Mouse (Mus musculus) embryonic facial prominence, embryonic 12.5 days (tissue): ENCODE results near the gene Klf5. TPM values are rescaled to one million over a fixed set of nuclear protein-coding genes. Genes with fewer than 3 reads are reported as not detected.

Experiments used
- ATAC-seq: fragments of 200-750 bp; cut with Nextera tagmentation; 2 replicates; pipeline ENCODE4 v1.8.0; 2017; ENCODE audit not compliant: insufficient number of reproducible peaks, insufficient read depth, low FRiP score, low TSS enrichment
- H3K27ac ChIP-seq: fragments of 300-500 bp; sonication (generic); 2 replicates; pipeline ENCODE4 v1.5.1; 2016; ENCODE audit warnings: mild to moderate bottlenecking
- H3K27me3 ChIP-seq: fragments of 300-500 bp; sonication (generic); 2 replicates; pipeline ENCODE4 v1.6.1; 2016; ENCODE audit warnings: mild to moderate bottlenecking, moderate library complexity
- H3K36me3 ChIP-seq: fragments of 300-500 bp; sonication (generic); 2 replicates; pipeline ENCODE4 v1.6.1; 2016; ENCODE audit warnings: mild to moderate bottlenecking
- H3K4me1 ChIP-seq: fragments of 300-500 bp; sonication (generic); 2 replicates; pipeline ENCODE4 v1.6.1; 2016
- H3K4me2 ChIP-seq: fragments of 300-500 bp; sonication (generic); replicated peaks from 2 replicates; pipeline ENCODE4 v1.6.1; 2016; ENCODE audit warnings: mild to moderate bottlenecking, moderate library complexity
- H3K4me3 ChIP-seq: fragments of 300-500 bp; sonication (generic); 2 replicates; pipeline ENCODE4 v1.5.1; 2016; ENCODE audit warnings: mild to moderate bottlenecking
- H3K9ac ChIP-seq: fragments of 300-500 bp; sonication (generic); 2 replicates; pipeline ENCODE4 v1.6.1; 2016; ENCODE audit warnings: mild to moderate bottlenecking, moderate library complexity
- H3K9me3 ChIP-seq: fragments of 300-500 bp; sonication (generic); 2 replicates; pipeline ENCODE4 v1.6.1; 2016; ENCODE audit warnings: mild to moderate bottlenecking, moderate library complexity
- WGBS: fragments of 180-500 bp; shearing (Covaris S2); methylation state at CpG from one replicate; pipeline ENCODE4 v1.1.7; 2016; 5-methylcytosine and 5-hydroxymethylcytosine counted together
- polyA plus RNA-seq: library from polyadenylated mRNA; unstranded; fragments of >200 nt; fragmentation: Nextera tagmentation; extraction: Ambion mirVana; gene quantifications from 2 replicates; pipeline ENCODE4 v1.2.1, GENCODE M21; 2016

The Klf5 gene
- polyA plus RNA-seq, result 8.6 and 9.0 TPM in 2 replicates

DNA sequence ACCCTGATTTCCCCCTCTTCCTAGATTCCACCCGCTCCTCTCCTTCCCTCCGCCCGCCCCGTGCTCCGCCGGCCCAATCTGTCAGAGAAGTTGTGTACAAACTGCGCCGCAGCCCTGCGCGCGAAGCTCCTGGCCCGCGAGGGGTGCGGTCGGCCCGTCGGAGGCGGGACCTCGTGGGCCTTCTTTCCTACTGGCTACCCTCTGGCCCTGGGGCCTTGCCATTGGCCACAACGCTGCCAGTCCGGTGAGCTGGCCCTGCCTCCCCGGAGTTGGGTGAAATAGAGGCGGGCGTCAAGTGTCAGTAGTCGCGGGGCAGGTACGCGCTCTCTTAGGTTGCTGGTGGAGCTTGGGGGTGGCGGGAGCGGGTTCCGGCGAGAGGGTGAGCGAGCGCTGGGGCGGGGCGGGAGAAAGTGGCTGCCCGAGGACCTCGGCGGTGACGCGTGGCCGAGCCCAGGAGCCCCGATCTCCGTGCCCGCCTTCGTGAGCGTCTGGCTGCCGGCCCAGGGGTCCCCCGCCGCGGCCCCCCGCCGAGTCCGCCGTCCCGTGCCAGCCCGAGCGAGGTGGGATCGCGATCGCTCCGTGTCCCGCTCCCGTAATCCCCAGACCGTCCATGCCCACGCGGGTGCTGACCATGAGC is at the start of gene Klf5:
Gene Klf5 (plus strand): TSS at position 307 of the 637 bp plus-strand sequence.
- Histone ChIP-seq H3K27me3 (0 out of 2 replicates have a peak, but pooled peaks cover 18% of the 10 kb centered on the region), H3K36me3 (peaks cover 5% of the 10 kb centered on the region; the same call in 1 of the 2 replicates), H3K4me2 (peak within 1 kb of the TSS; percentile 97), H3K4me3 (peak within 1 kb of the TSS; percentile 67), H3K9me3 (no peaks in the 10 kb centered on the region), H3K4me1 (peaks cover 8% of the 10 kb centered on the region; the same call in 1 of the 2 replicates), H3K9ac (peak within 1 kb of the TSS; percentile 60), H3K27ac (peak within 1 kb of the TSS; percentile 57; the same call in 1 of the 2 replicates)
- WGBS, result under 1% methylated on average over 58 of the region's 67 CpGs
- ATAC-seq, result peak; percentile 96

GRCm38 (mm10) chr14:99262026-99262425 is 36.5 kb upstream of the Klf5 start:
- no peak overlapping the region for H3K4me3 ChIP-seq
- no peak overlapping the region for H3K4me2 ChIP-seq
- no peaks in the 10 kb centered on the region for H3K9me3 ChIP-seq
- WGBS, result 92% methylated on average over 12 of the region's 12 CpGs
- no peaks in the 10 kb centered on the region for H3K4me1 ChIP-seq
- no peaks in the 10 kb centered on the region for H3K27me3 ChIP-seq
- no peak overlapping the region for H3K9ac ChIP-seq
- no peak for ATAC-seq
- H3K27ac ChIP-seq, result no peak overlapping the region
- H3K36me3 ChIP-seq, result no peaks in the 10 kb centered on the region

DNA sequence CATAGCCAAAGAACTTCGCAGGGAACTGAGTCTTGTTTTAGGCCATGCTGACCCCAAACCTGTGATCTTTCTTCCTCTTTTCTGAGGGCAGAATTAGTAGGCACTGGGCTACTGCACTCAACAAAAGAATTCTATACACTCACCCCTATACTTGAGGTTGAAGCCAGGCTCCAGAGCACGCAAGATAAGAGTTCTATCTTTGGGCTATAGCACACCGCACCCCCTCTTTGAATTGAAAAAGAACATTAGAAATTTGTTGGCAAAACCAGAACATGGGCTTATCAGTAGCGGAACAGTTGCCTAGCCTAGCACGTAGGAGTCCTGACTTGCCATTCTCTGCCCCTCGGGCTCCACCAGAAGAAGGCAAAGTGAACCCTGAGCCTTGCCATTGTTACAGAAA is 34.7 kb upstream of the Klf5 start:
- no peak overlapping the region for H3K4me2 ChIP-seq

DNA sequence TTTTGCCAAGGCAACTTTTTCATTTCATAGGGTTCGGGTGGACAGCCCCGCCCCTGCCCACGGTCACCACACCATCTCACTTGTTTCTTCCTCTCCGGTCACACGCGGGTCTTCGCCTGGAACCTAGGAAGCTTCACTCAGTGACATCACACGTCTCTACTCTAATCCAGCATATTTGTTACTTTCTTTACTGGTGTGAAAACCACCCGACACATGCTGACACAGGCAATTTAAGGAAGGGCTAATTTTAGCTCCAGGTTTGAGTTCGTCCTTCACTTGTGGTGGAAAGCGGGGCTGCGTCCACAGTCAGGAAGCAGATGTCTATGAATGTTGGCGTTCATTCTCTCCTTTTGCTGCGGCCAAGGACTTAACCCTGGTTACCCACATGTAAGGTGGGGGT is 32.7 kb upstream of the Klf5 start:
- H3K27ac ChIP-seq, result no peak overlapping the region
- no peaks in the 10 kb centered on the region for H3K9me3 ChIP-seq
- no peak overlapping the region for H3K4me2 ChIP-seq
- H3K4me3 ChIP-seq, result no peak overlapping the region
- 92% methylated on average over 14 of the region's 14 CpGs for WGBS
- no peaks in the 10 kb centered on the region for H3K27me3 ChIP-seq
- no peaks in the 10 kb centered on the region for H3K36me3 ChIP-seq
- no peaks in the 10 kb centered on the region for H3K4me1 ChIP-seq
- H3K9ac ChIP-seq, result no peak overlapping the region
- no peak for ATAC-seq

More for the DNA sequence above, 34.7 kb upstream of the Klf5 start:
- 93% methylated on average over 6 of the region's 6 CpGs for WGBS
- Histone ChIP-seq H3K9ac (no peak overlapping the region), H3K4me3 (no peak overlapping the region), H3K27ac (no peak overlapping the region), H3K27me3 (no peaks in the 10 kb centered on the region), H3K4me1 (no peaks in the 10 kb centered on the region), H3K36me3 (no peaks in the 10 kb centered on the region), H3K9me3 (no peaks in the 10 kb centered on the region)
- no peak for ATAC-seq

GRCm38 (mm10) chr14:99266749-99267148 is 31.7 kb upstream of the Klf5 start:
- Histone ChIP-seq H3K4me1 (no peaks in the 10 kb centered on the region), H3K4me3 (no peak overlapping the region)
- WGBS, result 63% methylated on average over 5 of the region's 5 CpGs

GRCm38 (mm10) chr14:99274056-99274455 is 24.4 kb upstream of the Klf5 start:
- Histone ChIP-seq H3K36me3 (no peaks in the 10 kb centered on the region), H3K27me3 (no peaks in the 10 kb centered on the region), H3K27ac (no peak overlapping the region), H3K4me2 (no peak overlapping the region), H3K4me1 (no peaks in the 10 kb centered on the region), H3K9ac (no peak overlapping the region), H3K4me3 (no peak overlapping the region), H3K9me3 (no peaks in the 10 kb centered on the region)
- 71% methylated on average over 2 of the region's 2 CpGs for WGBS
- no peak for ATAC-seq

More at GRCm38 (mm10) chr14:99266749-99267148, 31.7 kb upstream of the Klf5 start:
- Histone ChIP-seq H3K9me3 (no peaks in the 10 kb centered on the region), H3K36me3 (no peaks in the 10 kb centered on the region), H3K9ac (no peak overlapping the region), H3K4me2 (no peak overlapping the region), H3K27me3 (no peaks in the 10 kb centered on the region), H3K27ac (no peak overlapping the region)
- no peak for ATAC-seq

GRCm38 (mm10) chr14:99275827-99276226 is 22.7 kb upstream of the Klf5 start:
- WGBS, result 51% methylated on average over 4 of the region's 4 CpGs
- Histone ChIP-seq H3K27me3 (no peaks in the 10 kb centered on the region), H3K9me3 (no peaks in the 10 kb centered on the region), H3K9ac (no peak overlapping the region), H3K27ac (no peak overlapping the region), H3K4me2 (no peak overlapping the region), H3K4me3 (no peak overlapping the region), H3K36me3 (no peaks in the 10 kb centered on the region), H3K4me1 (no peaks in the 10 kb centered on the region)
- no peak for ATAC-seq

DNA sequence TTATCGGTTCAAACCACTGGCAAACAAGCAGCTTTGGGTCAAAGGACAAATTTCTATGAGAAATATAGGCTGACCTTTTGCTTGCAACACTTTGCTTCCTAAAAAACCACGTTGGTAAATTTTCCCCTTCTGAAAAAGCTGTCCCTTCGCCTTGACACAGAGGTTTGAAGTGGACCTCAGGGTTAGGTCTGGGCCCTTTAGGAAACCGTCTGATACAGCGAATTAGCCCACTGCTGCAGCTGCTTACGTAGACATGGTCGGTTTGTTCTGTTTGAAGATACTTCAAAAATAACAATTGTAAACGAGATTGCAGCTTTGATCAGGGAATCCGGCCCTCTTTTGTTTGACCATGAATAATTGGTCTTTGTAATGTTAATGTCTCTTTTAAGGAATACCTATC is 20.2 kb upstream of the Klf5 start:
- Histone ChIP-seq H3K9me3 (no peaks in the 10 kb centered on the region), H3K36me3 (no peaks in the 10 kb centered on the region), H3K27ac (no peak overlapping the region), H3K9ac (no peak overlapping the region), H3K4me3 (no peak overlapping the region), H3K27me3 (no peaks in the 10 kb centered on the region), H3K4me2 (no peak overlapping the region), H3K4me1 (no peaks in the 10 kb centered on the region)
- 28% methylated on average over 9 of the region's 9 CpGs for WGBS
- ATAC-seq, result no peak

GRCm38 (mm10) chr14:99278763-99279486 is 19.6 kb upstream of the Klf5 start:
- H3K4me2 ChIP-seq, result no peak overlapping the region
- ATAC-seq, result no peak
- WGBS, result 55% methylated on average over 12 of the region's 12 CpGs

GRCm38 (mm10) chr14:99280399-99280798 is 18.1 kb upstream of the Klf5 start:
- Histone ChIP-seq H3K4me2 (no peak overlapping the region), H3K4me1 (no peaks in the 10 kb centered on the region), H3K27ac (no peak overlapping the region), H3K27me3 (no peaks in the 10 kb centered on the region), H3K9ac (no peak overlapping the region), H3K9me3 (no peaks in the 10 kb centered on the region), H3K36me3 (no peaks in the 10 kb centered on the region), H3K4me3 (no peak overlapping the region)
- 87% methylated on average over 5 of the region's 5 CpGs for WGBS
- ATAC-seq, result no peak

More at GRCm38 (mm10) chr14:99278763-99279486, 19.6 kb upstream of the Klf5 start:
- Histone ChIP-seq H3K27me3 (no peaks in the 10 kb centered on the region), H3K36me3 (no peaks in the 10 kb centered on the region), H3K27ac (no peak overlapping the region), H3K9ac (no peak overlapping the region), H3K4me3 (no peak overlapping the region), H3K4me1 (no peaks in the 10 kb centered on the region), H3K9me3 (no peaks in the 10 kb centered on the region)

DNA sequence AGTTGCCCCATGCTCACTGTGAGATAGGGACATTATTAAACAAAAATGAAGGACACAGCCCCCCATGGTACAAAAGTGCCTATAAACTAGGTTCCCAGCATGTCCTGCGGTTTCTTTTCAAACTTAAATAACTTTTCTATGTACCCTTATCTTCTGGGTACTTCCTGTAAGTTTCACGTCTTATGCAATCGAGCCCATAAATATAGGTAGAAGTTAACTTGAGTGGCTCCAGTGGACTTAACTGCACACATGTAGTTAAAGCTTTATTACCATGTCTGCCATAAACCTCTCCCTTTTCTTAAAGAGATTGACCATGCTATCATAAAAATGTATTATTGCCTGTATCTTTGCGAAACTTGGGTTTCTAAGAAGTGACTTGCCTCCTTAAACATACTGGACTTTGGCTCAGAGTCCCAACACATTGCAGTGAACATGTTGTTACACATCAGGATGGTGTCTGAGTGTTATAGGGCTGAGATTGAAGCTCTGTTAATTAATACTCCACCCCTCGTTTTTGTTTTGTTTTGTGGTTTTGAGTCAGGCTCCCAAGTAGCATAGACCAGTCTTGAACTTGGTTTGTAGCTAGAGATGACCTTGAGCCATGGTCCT is 17.6 kb upstream of the Klf5 start:
- no peaks in the 10 kb centered on the region for H3K27me3 ChIP-seq
- no peak overlapping the region for H3K27ac ChIP-seq
- no peak overlapping the region for H3K9ac ChIP-seq
- ATAC-seq, result no peak
- H3K4me3 ChIP-seq, result no peak overlapping the region
- no peaks in the 10 kb centered on the region for H3K36me3 ChIP-seq
- H3K4me1 ChIP-seq, result no peaks in the 10 kb centered on the region
- no peak overlapping the region for H3K4me2 ChIP-seq
- H3K9me3 ChIP-seq, result no peaks in the 10 kb centered on the region
- 80% methylated on average over 5 of the region's 5 CpGs for WGBS

DNA sequence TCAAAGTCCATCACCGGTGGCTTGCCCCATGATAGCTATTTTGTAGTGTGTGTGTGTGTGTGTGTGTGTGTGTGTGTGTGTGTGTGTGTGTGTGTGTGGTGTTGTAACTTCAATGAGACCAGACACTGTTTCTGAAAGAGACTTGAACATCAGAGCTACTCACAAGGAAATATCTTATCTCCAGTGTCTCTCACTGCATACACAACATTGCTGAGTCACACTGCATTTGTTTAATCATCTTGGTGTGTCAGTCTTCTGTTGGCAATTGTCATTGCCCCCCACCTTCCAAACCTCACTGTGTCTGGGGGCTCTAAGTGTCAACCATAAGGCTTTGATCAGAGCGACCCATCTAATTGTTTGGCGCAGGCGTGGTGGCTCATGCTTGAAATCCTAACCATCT is 13.0 kb upstream of the Klf5 start:
- Histone ChIP-seq H3K9ac (no peak overlapping the region), H3K36me3 (no peaks in the 10 kb centered on the region), H3K4me3 (no peak overlapping the region), H3K27ac (no peak overlapping the region), H3K4me2 (no peak overlapping the region), H3K9me3 (no peaks in the 10 kb centered on the region), H3K27me3 (no peaks in the 10 kb centered on the region), H3K4me1 (no peaks in the 10 kb centered on the region)
- WGBS, result 92% methylated on average over 4 of the region's 4 CpGs
- no peak for ATAC-seq
